Mouse (Mus musculus) spleen, embryonic (tissue): Measurements from ENCODE around the gene Spata2.

ENCODE experiments used
- CTCF ChIA-PET: fragments of 350-600 bp; sonication (Branson Sonifier 250); formaldehyde crosslinking; loops from one replicate; lab custom pipeline; 2022; lab: Charles Lee

Spata2 gene

GRCm38 (mm10) chr2:167484932-167485331, 7.8 kb downstream of the Spata2 start:
- CTCF ChIA-PET = no interaction called here

DNA sequence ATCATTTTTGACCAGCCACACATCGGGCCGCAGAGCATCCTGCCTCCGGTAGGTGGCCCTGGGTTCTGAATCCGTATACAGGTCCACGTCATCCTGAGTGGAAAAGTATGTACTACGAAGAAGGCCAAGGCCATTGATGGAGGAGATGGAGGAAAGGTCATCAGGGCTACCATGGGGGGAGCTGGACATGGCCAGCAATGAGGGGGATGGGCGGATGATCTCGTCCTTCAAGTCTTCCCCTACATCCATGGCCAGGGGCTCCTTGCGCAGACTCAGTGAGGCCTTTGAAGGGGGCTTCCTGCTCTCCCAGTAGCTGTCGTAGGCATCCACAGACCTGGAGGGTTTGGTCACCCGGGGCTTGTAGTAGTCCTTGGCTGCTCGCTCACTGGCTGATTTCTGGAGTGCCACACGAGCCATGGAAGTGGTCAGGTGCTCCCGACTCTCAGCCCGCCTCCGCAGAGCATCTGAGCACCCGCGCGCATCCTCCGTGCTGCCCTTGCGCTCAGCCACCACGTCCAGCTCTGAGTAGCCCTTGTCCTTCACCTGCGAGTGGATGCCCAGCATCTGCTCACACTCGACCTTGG, 8.8 kb downstream of the Spata2 start:
- CTCF ChIA-PET = interaction anchor here (0.5 kb wide), 1 partner anchor 108 kb away, joined by 6 read pairs; no protein-coding TSS in a partner anchor

GRCm38 (mm10) chr2:167483081-167483826, 9.4 kb downstream of the Spata2 start:
- CTCF ChIA-PET = interaction anchor here (0.6 kb wide), 1 partner anchor 16 kb away, joined by 5 read pairs; no protein-coding TSS in a partner anchor

DNA sequence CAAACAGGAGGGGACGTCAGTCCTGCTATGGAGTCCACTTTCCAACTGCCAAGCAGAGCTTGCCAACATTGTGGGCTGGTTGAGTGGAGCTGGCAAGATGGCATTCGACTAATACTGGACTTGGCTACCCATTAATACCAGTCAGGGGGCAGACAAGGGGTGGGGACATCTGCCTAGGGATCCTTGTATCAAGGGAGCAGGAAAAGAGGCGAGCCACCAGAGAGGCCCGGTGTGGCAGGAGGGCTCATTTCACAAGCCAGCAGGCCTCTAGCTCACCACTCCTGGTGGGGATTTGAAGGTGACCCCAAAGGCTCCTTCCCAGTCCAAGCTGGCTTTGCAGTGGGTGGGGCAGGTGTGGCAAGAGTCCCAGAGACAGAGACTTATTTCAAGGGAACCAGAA, 10.0 kb downstream of the Spata2 start:
- CTCF ChIA-PET = interaction anchor here (0.6 kb wide), 1 partner anchor 16 kb away, joined by 5 read pairs; no protein-coding TSS in a partner anchor

- CTCF ChIA-PET = no interaction called here
These were observed 13.2 kb downstream of the Spata2 start for GRCm38 (mm10) chr2:167479501-167479900.

- CTCF ChIA-PET = no interaction called here
These were observed 14.6 kb downstream of the Spata2 start for GRCm38 (mm10) chr2:167478128-167478527.

GRCm38 (mm10) chr2:167476762-167477161, 15.9 kb downstream of the Spata2 start:
- CTCF ChIA-PET = no interaction called here

GRCm38 (mm10) chr2:167476200-167476688, 16.4 kb downstream of the Spata2 start:
- CTCF ChIA-PET = interaction anchor here (0.6 kb wide), 2 partner anchors 60 to 476 kb away, joined by 3 to 4 read pairs; no protein-coding TSS in a partner anchor

GRCm38 (mm10) chr2:167475596-167475995, 17.1 kb downstream of the Spata2 start:
- CTCF ChIA-PET = interaction anchor here (0.6 kb wide), 2 partner anchors 61 to 475 kb away, joined by 3 to 4 read pairs; no protein-coding TSS in a partner anchor

DNA sequence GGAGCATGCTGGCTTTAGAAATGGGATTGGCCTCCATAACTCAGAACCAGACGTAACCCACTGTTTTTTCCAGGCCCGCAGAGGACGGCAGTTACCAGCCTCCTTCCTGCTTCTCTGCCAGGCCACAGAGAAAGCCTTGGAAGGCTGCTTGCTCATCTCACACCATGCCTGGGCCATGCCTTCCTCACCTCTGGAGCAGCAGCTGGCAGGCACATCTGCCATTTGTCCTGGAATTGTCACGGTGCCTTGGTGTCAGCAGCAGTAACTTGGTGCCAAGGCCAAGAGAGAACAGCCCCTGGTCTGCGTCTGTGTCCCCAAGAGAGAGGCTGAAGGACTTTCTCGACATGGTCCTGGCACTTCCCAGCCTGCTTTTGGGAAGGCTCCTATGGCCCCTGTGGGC, 18.5 kb downstream of the Spata2 start:
- CTCF ChIA-PET = no interaction called here

GRCm38 (mm10) chr2:167471585-167471984, 21.1 kb downstream of the Spata2 start:
- CTCF ChIA-PET = no interaction called here

GRCm38 (mm10) chr2:167470611-167471010, 22.1 kb downstream of the Spata2 start:
- CTCF ChIA-PET = no interaction called here

DNA sequence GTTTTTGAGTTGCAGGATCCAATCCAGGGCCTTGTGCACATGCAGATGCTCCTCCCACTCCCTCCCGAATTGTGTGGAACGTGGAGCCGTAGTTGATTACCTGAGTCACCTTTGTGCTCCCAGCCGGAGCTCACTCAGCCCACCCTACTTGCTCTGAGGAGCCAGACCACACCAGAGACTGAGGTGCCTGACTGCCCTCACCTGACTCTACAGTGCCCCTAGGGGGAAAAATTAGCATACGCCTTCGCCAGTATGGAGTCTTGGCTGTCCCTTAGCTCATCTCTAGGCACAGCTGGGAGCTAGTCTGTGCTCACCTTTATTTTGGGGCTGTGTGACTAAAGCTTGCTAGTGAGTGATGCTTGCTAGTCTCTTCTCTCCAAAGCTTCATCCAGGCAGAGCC, 24.2 kb downstream of the Spata2 start:
- CTCF ChIA-PET = interaction anchor here (0.7 kb wide), 1 partner anchor 33 kb away, joined by 3 read pairs; no protein-coding TSS in a partner anchor

DNA sequence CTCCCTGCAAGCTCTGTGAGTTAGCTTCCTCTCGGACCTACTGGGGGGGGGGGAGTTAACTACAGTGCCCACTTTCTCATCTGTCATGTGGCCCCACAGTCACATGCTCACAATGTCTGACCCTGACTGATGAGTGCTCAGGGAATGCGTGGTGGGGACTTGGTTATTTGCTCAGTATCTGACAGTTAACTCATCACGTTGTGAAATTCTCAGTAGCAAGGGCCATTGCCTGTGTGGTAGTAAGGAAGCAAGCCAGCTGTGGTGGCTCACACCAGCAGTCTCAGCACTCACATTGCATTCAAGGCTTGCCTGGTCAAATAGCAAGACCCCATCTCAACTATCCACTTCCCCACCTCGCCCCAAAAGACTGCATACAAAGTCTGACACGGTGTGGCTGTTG, 25.5 kb downstream of the Spata2 start:
- CTCF ChIA-PET = interaction anchor here (0.7 kb wide), 1 partner anchor 15 kb away, joined by 5 read pairs; no protein-coding TSS in a partner anchor

DNA sequence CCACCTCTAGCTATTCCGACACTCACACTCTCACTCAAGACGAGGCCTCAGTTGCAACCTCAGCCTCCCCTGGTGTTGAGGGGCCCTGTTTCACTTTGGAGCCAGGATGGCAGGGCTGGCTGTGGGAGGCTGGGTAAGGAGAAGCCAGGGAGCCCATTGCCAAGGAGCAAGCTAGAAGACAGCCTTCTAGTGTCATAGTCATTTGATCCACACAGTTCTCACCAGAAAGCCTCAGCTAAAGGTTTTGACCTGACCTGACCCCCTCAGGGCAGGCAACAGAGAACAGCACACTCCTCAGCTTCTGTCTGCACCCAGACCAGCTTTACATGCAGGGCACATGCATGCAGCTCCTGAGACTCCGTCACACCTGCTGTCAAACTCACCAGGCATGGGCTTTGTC, 26.7 kb downstream of the Spata2 start:
- CTCF ChIA-PET = no interaction called here

DNA sequence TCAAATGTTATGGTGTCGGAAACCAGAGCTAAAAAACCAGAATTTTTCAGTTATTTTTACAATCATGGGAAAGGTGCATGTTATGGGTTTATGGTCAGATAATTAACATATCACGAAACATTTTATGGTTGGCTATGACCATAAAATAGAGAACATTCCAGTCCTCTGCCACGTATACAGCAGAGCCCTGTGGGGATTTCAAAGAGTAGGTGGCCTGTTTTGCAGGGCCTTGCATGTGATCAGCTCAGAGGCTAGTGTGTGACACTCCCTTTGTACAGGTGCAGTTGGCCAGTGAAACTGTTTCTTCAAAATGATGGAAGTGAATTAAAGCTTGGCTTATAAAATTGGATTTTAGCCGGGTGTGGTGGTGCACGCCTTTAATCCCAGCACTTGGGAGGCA, 28.9 kb downstream of the Spata2 start:
- CTCF ChIA-PET = no interaction called here

- CTCF ChIA-PET = interaction anchor here (0.7 kb wide), 1 partner anchor 240 kb away, joined by 3 read pairs; no protein-coding TSS in a partner anchor
These were observed 29.7 kb downstream of the Spata2 start for GRCm38 (mm10) chr2:167462954-167463353.

- CTCF ChIA-PET = no interaction called here
These were observed 33.4 kb downstream of the Spata2 start for GRCm38 (mm10) chr2:167459071-167459865.

DNA sequence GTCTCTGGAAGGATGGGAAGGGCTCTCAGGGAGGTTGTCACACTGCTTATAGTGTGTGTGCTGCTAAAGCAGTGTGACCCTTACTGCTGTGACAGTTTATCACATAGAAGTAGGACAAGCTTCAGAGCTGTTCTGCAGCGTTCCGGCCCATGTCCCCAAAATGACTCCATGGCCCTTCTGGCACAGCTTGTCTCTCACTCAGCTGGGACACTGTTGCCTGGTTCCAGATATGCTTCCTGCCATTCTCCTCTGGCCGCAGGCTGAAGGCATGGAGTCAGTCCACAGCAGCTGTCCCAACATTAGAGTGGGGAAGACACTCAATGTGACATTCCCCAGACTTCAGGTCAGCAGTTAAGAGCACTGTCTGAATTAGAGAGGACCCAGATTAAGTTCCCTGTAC, 34.1 kb downstream of the Spata2 start:
- CTCF ChIA-PET = no interaction called here

GRCm38 (mm10) chr2:167457213-167457612, 35.5 kb downstream of the Spata2 start:
- CTCF ChIA-PET = no interaction called here

DNA sequence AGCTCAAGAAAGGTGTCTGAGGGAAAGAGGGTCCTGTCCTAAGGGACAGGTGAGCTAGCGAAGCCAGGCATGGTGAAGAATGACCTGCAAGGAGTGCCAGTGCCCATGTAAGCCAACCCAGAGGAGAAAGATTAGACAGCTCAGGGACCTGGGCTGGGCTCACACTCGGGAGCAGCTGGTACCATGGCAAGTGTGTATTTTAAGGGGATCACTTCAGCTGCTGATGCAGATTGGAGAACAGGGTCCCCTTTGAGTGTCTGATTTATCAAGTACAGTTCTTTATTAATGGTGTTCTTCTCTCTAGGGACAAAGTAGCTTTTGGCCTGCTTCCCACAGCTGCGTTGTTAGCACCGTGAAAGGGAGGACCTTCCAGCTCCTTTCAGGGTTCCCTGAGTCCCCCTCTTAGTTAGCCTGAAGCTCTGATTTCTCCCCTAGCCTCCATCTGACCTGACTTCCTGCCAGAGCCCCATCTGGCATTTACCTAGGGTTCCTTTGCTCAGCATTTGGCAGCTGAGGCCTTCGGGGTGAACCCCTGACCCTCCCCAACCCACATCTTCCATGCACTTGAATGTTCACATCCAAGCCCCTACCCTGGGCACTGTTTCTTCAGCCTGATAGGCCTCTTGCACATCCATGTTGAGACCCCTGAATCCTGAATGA, 36.2 kb downstream of the Spata2 start:
- CTCF ChIA-PET = no interaction called here
